Mouse (Mus musculus): ENCODE measurements around the gene Dab2ip.

DNA sequence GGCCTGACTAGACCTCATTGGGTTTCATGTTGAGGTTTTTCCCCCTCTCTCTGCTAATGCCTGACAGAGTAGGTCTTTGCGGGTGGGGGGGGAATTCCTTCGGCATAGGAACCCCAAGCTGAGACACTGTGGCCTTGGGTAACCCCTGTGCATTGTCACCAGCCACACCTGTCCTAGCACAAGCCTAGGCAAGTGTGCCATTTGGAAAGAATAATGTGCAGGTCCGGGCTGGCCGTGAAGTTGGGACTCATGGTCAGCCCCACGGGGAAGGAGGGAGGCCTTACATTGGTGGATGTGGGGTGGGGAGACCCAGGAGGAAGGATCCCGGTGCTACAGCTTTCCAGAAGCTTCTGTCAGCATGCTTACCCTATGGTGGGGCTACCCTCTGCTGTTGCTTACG is 50.8 kb downstream of the Dab2ip start:
- TF ChIP-seq CTCF (IDR thresholded peaks at IDR 0.05; ENCODE audit: low read depth, low read length) (no peak), GATA1 (IDR thresholded peaks at IDR 0.05; ENCODE audit: borderline replicate concordance, low read length) (no peak), TAL1 (conservative IDR thresholded peaks at IDR 0.05; ENCODE audit: low read depth, low read length) (no peak), POLR2AphosphoS5 (IDR thresholded peaks at IDR 0.05; ENCODE audit: insufficient replicate concordance, low read depth, low read length) (no peak)

Measured in G1E (cell line).